Mouse (Mus musculus) thymus, adult 2 months (tissue): ENCODE results near the gene Nr5a2.

Experiments
- CTCF ChIP-seq: fragments of 200-500 bp; IDR thresholded peaks from 2 replicates; pipeline ENCODE4 v1.5.1; 2012; ENCODE audit warnings: mild to moderate bottlenecking, control low read depth, low read length, moderate library complexity, borderline replicate concordance; ENCODE audit not compliant: control insufficient read depth, poor library complexity, insufficient read depth; ENCODE audit errors: extremely low read depth
- POLR2A ChIP-seq: fragments of 200-500 bp; IDR thresholded peaks from 2 replicates; pipeline ENCODE4 v1.6.1; 2012; ENCODE audit warnings: mild to moderate bottlenecking, low read length, control low read depth, moderate library complexity; ENCODE audit not compliant: control insufficient read depth, poor library complexity, insufficient read depth; ENCODE audit errors: extremely low read depth

GRCm38 (mm10) chr1:136859454-136859853, 100.8 kb downstream of the Nr5a2 start:
- TF ChIP-seq POLR2A (no peak), CTCF (no peak)
